In the genomic region with DNA sequence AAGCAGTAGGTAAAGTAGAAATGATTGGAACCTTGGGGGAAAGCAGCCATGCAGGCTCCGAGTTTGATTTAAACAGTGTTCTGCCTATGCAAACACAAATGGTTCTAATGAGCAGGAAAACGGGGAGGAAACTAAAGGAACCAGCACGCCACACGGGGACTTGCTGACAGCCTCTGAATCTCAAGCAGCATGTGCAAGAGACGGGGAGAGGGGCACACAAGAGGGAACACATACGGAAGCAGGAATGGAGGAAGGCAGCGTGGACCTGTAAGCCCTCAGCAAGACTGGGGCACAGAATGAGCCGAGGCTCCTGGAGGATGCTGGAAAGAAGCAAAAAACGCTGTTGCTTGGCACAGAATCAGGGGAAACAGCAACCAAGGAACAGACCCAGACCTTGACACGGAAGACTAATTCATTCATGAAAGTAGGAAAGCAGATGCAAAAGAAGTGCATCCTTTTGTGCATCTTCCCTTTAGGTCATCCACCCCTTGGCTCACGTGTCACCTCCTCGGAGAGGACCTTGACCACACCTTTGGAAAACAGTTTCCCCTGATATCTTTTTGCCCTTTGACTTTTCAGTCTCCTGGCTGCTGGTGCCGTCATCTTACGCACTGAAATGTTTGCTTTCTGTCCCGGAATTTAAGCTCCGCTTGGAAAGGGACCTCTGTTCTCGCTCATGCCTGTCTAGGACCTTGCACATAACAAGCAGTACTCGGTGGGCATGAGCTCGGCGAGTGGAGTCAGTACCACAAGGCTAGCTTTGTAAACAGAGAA, we compare ENCODE assay signal across 13 mouse cellular contexts. TPM values are rescaled to one million over a fixed set of nuclear protein-coding genes. Genes with fewer than 3 reads are reported as not detected.
A peak's percentile ranks its signal among the peaks of the same experiment; 100 is the strongest.
DNase-seq lines count a peak whose midpoint lies in the region; ATAC-seq lines count a peak whose summit lies in the region.
"Had no signal": no experiment of that assay in that cellular context is flagged by ENCODE, and none has a peak within 500 bp of the region (broad histone marks: within the 10 kb centered on the region; RNA-seq: fewer than 3 reads in every experiment).

No protein-coding gene starts in this region.

- no peak for ATAC-seq in forebrain, embryonic 16.5 days
- no peak for ATAC-seq in forebrain, embryonic 15.5 days (replicated peaks)
- ATAC-seq in limb, embryonic 11.5 days (ENCODE audit: insufficient number of reproducible peaks, low FRiP score, low TSS enrichment, low read depth) = no peak
- no peak for ATAC-seq in embryonic facial prominence, embryonic 15.5 days (ENCODE audit: insufficient number of reproducible peaks, low FRiP score, low TSS enrichment, low read depth)
- ATAC-seq in midbrain, embryonic 14.5 days (ENCODE audit: low FRiP score, low TSS enrichment) = no peak

- H3K9ac ChIP-seq in forebrain, embryonic 16.5 days (replicated peaks; ENCODE audit: low read depth, low read length) = no peak overlapping the region
- no peak overlapping the region for H3K9ac ChIP-seq in forebrain, embryonic 15.5 days (replicated peaks)
- H3K9ac ChIP-seq in limb, embryonic 11.5 days (ENCODE audit: low read length) = no peak overlapping the region
- H3K9ac ChIP-seq in embryonic facial prominence, embryonic 15.5 days = no peak overlapping the region
- no peak overlapping the region for H3K9ac ChIP-seq in midbrain, embryonic 14.5 days (replicated peaks; ENCODE audit: low read length)

- WGBS in forebrain, embryonic 16.5 days = 62% methylated on average over 20 of the region's 20 CpGs
- WGBS in forebrain, embryonic 15.5 days = 63% methylated on average over 20 of the region's 20 CpGs
- WGBS in limb, embryonic 11.5 days = 65% methylated on average over 20 of the region's 20 CpGs
- WGBS in limb, embryonic 10.5 days = 69% methylated on average over 20 of the region's 20 CpGs
- whole genome bisulfite sequencing in embryonic facial prominence, embryonic 15.5 days = 51% methylated on average over 20 of the region's 20 CpGs
- WGBS in midbrain, embryonic 14.5 days = 70% methylated on average over 20 of the region's 20 CpGs

- H3K4me3 ChIP-seq in forebrain, embryonic 16.5 days (replicated peaks; ENCODE audit: low read length) = no peak overlapping the region
- H3K4me3 ChIP-seq in forebrain, embryonic 15.5 days = no peak overlapping the region
- no peak overlapping the region for H3K4me3 ChIP-seq in limb, embryonic 11.5 days (ENCODE audit: low read depth, low read length)
- no peak overlapping the region for H3K4me3 ChIP-seq in limb, embryonic 10.5 days
- H3K4me3 ChIP-seq in embryonic facial prominence, embryonic 15.5 days (replicated peaks) = peak overlapping the region; percentile 11; the same call in 1 of the 2 replicates
- H3K4me3 ChIP-seq in midbrain, embryonic 14.5 days (replicated peaks; ENCODE audit: low read depth, low read length) = no peak overlapping the region
- H3K4me3 ChIP-seq: megakaryocyte, embryonic 14.5 days had no signal

- no peaks in the 10 kb centered on the region for H3K36me3 ChIP-seq in forebrain, embryonic 16.5 days (ENCODE audit: control insufficient read depth, insufficient read depth)
- no peaks in the 10 kb centered on the region for H3K36me3 ChIP-seq in forebrain, embryonic 15.5 days
- no peaks in the 10 kb centered on the region for H3K36me3 ChIP-seq in limb, embryonic 11.5 days (ENCODE audit: control insufficient read depth, insufficient read depth, low read length)
- H3K36me3 ChIP-seq in limb, embryonic 10.5 days = no peaks in the 10 kb centered on the region
- H3K36me3 ChIP-seq in embryonic facial prominence, embryonic 15.5 days = no peaks in the 10 kb centered on the region
- H3K36me3 ChIP-seq in midbrain, embryonic 14.5 days (ENCODE audit: control insufficient read depth, insufficient read depth, low read length) = no peaks in the 10 kb centered on the region

- DNase-seq in limb, embryonic 11.5 days (ENCODE audit: low spot score) = peak; percentile 40
- no peak for DNase-seq in limb, embryonic 10.5 days (ENCODE audit: low spot score)
- peak; percentile 41 for DNase-seq in midbrain, embryonic 14.5 days
- no peak for DNase-seq in left cerebral cortex, adult 8-10 months (ENCODE audit: low spot score in 2 of 2)
- no peak for DNase-seq in adrenal gland, adult 18-20 months (ENCODE audit: low spot score in 2 of 2)
- DNase-seq: adrenal gland, adult 8-10 months; cerebellum, adult 18-20 months; gastrocnemius, postnatal 36 days; kidney, postnatal 4 days had no signal

- no peaks in the 10 kb centered on the region for H3K9me3 ChIP-seq in forebrain, embryonic 16.5 days (ENCODE audit: control insufficient read depth, low read length)
- no peaks in the 10 kb centered on the region for H3K9me3 ChIP-seq in forebrain, embryonic 15.5 days
- no peaks in the 10 kb centered on the region for H3K9me3 ChIP-seq in limb, embryonic 11.5 days (ENCODE audit: control insufficient read depth, low read length)
- H3K9me3 ChIP-seq in limb, embryonic 10.5 days (replicated peaks) = no peaks in the 10 kb centered on the region
- no peaks in the 10 kb centered on the region for H3K9me3 ChIP-seq in embryonic facial prominence, embryonic 15.5 days (replicated peaks)
- no peaks in the 10 kb centered on the region for H3K9me3 ChIP-seq in midbrain, embryonic 14.5 days (ENCODE audit: control insufficient read depth, low read length)

- no peaks in the 10 kb centered on the region for H3K4me1 ChIP-seq in forebrain, embryonic 16.5 days (replicated peaks; ENCODE audit: control insufficient read depth, insufficient read depth, low read length)
- peaks cover 9% of the 10 kb centered on the region for H3K4me1 ChIP-seq in forebrain, embryonic 15.5 days
- H3K4me1 ChIP-seq in limb, embryonic 11.5 days (ENCODE audit: control insufficient read depth, insufficient read depth, low read length) = peaks cover 3% of the 10 kb centered on the region; the same call in 1 of the 2 replicates
- peaks cover 18% of the 10 kb centered on the region for H3K4me1 ChIP-seq in limb, embryonic 10.5 days
- H3K4me1 ChIP-seq in embryonic facial prominence, embryonic 15.5 days = peaks cover 13% of the 10 kb centered on the region
- 0 out of 2 replicates have a peak, but pooled peaks cover 3% of the 10 kb centered on the region for H3K4me1 ChIP-seq in midbrain, embryonic 14.5 days (ENCODE audit: control insufficient read depth, insufficient read depth, low read length)
- H3K4me1 ChIP-seq: megakaryocyte, embryonic 14.5 days had no signal

- 0 out of 2 replicates have a peak overlapping the region, but pooled peaks have one; percentile 0 for H3K4me2 ChIP-seq in forebrain, embryonic 16.5 days (ENCODE audit: low read length)
- H3K4me2 ChIP-seq in forebrain, embryonic 15.5 days (replicated peaks) = no peak overlapping the region
- H3K4me2 ChIP-seq in limb, embryonic 11.5 days (ENCODE audit: low read depth, severe bottlenecking) = no peak overlapping the region
- H3K4me2 ChIP-seq in embryonic facial prominence, embryonic 15.5 days (replicated peaks) = peak overlapping the region; percentile 34
- peak overlapping the region; percentile 1; the same call in 1 of the 2 replicates for H3K4me2 ChIP-seq in midbrain, embryonic 14.5 days (ENCODE audit: low read length)

- no peaks in the 10 kb centered on the region for H3K27me3 ChIP-seq in forebrain, embryonic 16.5 days (replicated peaks; ENCODE audit: control insufficient read depth, insufficient read depth, low read length)
- no peaks in the 10 kb centered on the region for H3K27me3 ChIP-seq in forebrain, embryonic 15.5 days
- no peaks in the 10 kb centered on the region for H3K27me3 ChIP-seq in limb, embryonic 11.5 days (ENCODE audit: control insufficient read depth, insufficient read depth, low read length)
- peaks cover 9% of the 10 kb centered on the region; the same call in 1 of the 2 replicates for H3K27me3 ChIP-seq in limb, embryonic 10.5 days (ENCODE audit: low read depth, poor library complexity, severe bottlenecking)
- H3K27me3 ChIP-seq in embryonic facial prominence, embryonic 15.5 days = no peaks in the 10 kb centered on the region
- no peaks in the 10 kb centered on the region for H3K27me3 ChIP-seq in midbrain, embryonic 14.5 days (ENCODE audit: control insufficient read depth, insufficient read depth, low read length)

- no peak overlapping the region for H3K27ac ChIP-seq in forebrain, embryonic 16.5 days (ENCODE audit: low read length)
- H3K27ac ChIP-seq in forebrain, embryonic 15.5 days (replicated peaks) = no peak overlapping the region
- no peak overlapping the region for H3K27ac ChIP-seq in limb, embryonic 11.5 days (replicated peaks; ENCODE audit: low read depth, low read length)
- no peak overlapping the region for H3K27ac ChIP-seq in limb, embryonic 10.5 days
- no peak overlapping the region for H3K27ac ChIP-seq in embryonic facial prominence, embryonic 15.5 days (replicated peaks)
- no peak overlapping the region; the same call in 1 of the 2 replicates for H3K27ac ChIP-seq in midbrain, embryonic 14.5 days (replicated peaks; ENCODE audit: low read depth, low read length)

RNA-seq across cellular contexts. Expression of a gene that starts 17.7 kb away (rescaled TPM):
- 132 and 139 TPM in 2 replicates for polyA plus RNA-seq in forebrain, embryonic 16.5 days (2015; fragmentation: Nextera tagmentation; extraction: Ambion mirVana)
- 99.4 and 119 TPM in 2 replicates for polyA plus RNA-seq in forebrain, embryonic 15.5 days (2015; fragmentation: Nextera tagmentation; extraction: Ambion mirVana)
- 87.9 and 108 TPM in 2 replicates for polyA plus RNA-seq in limb, embryonic 11.5 days (2014; fragmentation: Nextera tagmentation; extraction: Ambion mirVana)
- 79.2 and 81.2 TPM in 2 replicates for polyA plus RNA-seq in limb, embryonic 10.5 days (2016; fragmentation: Nextera tagmentation; extraction: Ambion mirVana)
- 83.6 and 86.7 TPM in 2 replicates for polyA plus RNA-seq in embryonic facial prominence, embryonic 15.5 days (2015; fragmentation: Nextera tagmentation; extraction: Ambion mirVana)
- 142 and 160 TPM in 2 replicates for polyA plus RNA-seq in midbrain, embryonic 14.5 days (2014; fragmentation: Nextera tagmentation; extraction: Ambion mirVana)
- total RNA-seq in left cerebral cortex, adult 8-10 months (2022) = 100 to 1,000 TPM in 3 of 4 experiments, 10 to 100 TPM in 1; 98.0 to 109 (median 107) TPM
- total RNA-seq in adrenal gland, adult 18-20 months (2021) = 10 to 100 TPM; 43.4 to 55.1 TPM

Comparison
In these comparisons a context has a peak if more than half of its experiments do, and no peak if none do; other contexts are left out.
1. H3K4me2 ChIP-seq: peak in forebrain, embryonic 16.5 days (single experiment), embryonic facial prominence, embryonic 15.5 days (single experiment) and midbrain, embryonic 14.5 days (single experiment); none in forebrain, embryonic 15.5 days (single experiment) and limb, embryonic 11.5 days (single experiment).
2. DNase-seq: peak in limb, embryonic 11.5 days (single experiment) and midbrain, embryonic 14.5 days (single experiment); none in limb, embryonic 10.5 days (single experiment), left cerebral cortex, adult 8-10 months (0 of 2) and adrenal gland, adult 18-20 months (0 of 2).